Mouse (Mus musculus) liver, adult (tissue): Measurements from ENCODE around the gene B4galnt2.

Experiments used
- GATA4 ChIP-seq: IDR thresholded peaks from 2 replicates; pipeline ENCODE4 v1.6.1; 2014; ENCODE audit warnings: mild to moderate bottlenecking, low read length; ENCODE audit not compliant: insufficient replicate concordance

B4galnt2 gene

GRCm38 (mm10) chr11:95835832-95836231 lies 78.9 kb downstream of the B4galnt2 start:
- no peak for TF ChIP-seq GATA4

DNA sequence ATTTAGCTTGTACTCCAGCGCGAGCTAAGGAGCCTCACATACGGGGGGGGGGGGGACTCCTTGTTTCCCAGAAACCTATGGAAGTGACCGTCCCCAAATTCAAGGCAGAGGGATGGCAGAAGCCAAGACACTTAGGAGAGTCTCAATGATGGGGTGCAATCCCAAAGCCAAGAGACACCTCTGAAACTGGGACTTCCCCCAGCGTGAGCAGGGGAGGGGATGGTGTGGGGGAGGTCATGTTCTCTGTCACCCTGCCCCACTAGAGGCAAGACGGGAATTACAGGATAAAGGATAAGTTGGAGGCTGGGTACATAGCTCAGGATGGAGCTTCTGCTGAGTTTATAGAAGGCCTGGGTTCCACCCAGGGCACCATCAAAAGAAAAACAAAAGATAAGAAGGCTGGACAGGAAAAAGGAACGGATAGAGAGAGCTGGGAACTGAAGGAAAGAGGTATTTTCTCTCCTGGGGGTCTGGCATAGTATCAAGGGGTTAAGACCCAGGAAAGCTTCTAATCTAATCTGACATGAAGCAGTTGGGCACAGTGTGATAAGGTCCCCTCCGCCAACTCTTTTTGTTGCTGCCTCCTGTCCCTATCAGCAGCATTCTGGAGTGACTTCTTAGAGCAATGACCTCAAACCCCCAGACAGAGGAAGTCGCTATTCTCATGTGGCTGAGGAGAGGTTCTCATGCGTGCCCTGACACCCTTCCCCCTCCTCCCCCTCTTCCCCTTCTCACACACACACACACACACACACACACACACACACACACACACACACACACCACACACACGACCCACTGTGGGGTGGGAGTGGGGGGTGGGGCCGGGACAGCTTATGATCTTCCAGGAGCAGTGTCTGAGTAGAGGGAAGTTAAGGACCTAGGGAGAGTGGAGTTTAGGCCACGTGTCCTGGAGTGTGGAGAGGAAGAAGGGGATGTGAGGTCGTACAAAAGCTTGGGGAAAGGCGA lies 79.7 kb downstream of the B4galnt2 start:
- TF ChIP-seq GATA4, result peak; percentile 97

GRCm38 (mm10) chr11:95834143-95834667 lies 80.5 kb downstream of the B4galnt2 start:
- TF ChIP-seq GATA4, result no peak

DNA sequence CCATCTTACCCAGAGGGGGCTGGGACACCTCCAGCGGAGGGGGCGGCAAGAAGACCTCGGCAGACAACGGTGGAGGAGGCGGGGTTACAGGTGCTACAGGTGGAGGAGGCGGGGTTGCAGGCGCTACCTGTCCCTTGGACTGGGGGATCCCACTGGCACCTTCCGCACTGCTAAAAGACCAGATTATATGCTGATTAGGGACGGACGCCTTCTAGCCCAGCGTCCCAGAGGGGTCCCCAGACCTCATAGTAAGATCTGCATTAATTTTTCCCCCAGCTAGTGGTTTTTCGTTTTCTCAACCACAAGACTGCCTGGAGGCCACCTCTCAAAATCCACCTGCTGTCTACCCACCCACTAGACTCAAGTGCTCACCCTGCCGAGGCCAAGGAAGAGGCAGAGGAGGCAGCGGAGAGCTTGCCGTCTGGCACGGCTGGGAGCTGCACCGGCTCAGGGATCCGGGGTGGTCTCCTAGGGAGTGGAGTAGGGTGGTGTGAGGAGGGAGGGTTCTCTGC lies 81.0 kb downstream of the B4galnt2 start:
- TF ChIP-seq GATA4, result no peak

DNA sequence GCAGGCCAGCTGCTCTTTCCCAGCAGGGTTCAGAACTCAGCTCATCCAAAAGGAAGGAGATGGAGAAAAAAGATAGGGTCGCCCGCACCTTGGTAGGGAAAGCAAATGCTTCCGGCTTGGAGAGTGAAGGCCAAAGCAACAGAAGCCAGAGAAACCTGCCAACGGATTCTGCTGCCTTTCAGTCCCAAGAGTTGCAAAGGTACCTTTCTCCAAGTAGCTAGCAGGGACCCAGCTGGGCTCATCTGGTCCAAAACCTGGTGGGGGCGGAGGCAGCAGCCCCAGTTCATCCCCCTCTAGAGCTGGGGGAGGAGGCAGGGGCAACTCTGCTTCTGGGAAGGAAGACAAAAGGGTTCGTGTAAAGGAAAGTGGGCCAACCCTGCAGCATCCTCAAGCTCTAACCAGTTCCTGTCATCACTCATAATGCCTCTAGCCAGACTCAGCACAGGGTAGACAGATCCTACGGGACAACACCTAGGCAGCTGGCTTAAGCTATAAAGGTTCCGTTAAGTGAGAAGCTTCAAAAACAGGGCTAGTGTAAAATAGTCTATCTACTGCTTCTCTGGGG lies 81.6 kb downstream of the B4galnt2 start:
- no peak for TF ChIP-seq GATA4

DNA sequence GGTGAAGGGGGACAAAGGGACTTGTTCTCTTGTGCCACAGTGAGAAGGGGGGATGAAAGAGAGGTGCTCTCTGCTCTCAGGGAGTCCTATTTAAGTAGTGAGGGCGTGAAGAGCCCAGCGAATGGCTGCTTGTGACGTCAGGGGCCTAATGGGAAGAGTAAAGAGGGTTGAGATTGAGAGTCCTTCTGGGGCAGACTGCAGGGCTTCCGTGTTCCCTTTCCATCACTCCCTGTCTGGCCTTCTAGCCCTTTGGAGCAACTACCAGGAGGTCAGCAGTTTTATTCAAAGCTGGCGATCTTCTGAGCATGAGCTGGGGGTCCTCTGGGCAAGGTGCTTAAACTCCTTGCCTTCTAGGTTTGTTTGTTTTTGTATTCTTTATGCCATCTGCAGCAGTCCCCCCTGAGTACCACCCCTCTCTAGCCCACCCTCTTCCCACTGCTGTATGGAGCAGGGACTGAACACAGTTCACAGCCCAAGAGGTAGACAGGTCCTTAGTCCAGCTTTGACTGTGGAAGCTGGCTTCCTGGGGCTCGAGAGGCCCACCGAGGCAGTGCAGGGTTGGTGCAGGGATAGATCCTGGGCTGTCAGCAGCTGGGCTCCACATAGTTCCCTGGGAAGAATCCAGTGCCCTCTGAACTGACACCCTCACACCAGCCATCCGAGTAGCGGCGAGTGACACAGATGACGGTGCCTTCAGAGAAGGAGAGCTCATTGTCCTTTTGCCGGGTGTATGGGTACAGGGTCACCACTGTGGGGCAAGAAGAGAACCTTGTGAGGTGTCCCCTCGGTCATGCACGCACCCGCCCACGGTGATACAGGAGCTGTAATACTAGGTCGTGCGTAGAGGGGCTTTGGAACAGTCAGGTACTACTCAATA lies 82.3 kb downstream of the B4galnt2 start:
- TF ChIP-seq GATA4, result no peak

GRCm38 (mm10) chr11:95831641-95832040 lies 83.0 kb downstream of the B4galnt2 start:
- TF ChIP-seq GATA4, result no peak

DNA sequence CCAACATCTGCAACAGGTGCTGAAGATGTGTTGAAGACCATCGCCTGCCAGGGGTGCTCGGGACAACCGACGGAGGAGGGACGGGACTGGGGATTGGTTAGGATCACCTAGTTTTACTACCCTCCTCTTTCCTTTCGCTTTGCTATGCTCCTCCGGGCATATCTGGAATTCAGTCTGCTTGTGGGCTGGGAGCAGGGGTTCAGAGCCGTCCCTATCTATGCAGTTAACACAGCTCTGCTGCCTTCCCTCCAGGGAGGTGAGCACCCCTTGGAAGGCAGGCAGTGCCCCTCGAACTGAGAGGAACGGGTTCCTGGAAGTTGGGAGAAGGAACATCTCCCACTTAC lies 83.4 kb downstream of the B4galnt2 start:
- TF ChIP-seq GATA4, result no peak

- no peak for TF ChIP-seq GATA4
Observed at GRCm38 (mm10) chr11:95830411-95831275, 84.0 kb downstream of the B4galnt2 start.

- TF ChIP-seq GATA4, result no peak
Observed at GRCm38 (mm10) chr11:95829526-95830050, 85.1 kb downstream of the B4galnt2 start.

DNA sequence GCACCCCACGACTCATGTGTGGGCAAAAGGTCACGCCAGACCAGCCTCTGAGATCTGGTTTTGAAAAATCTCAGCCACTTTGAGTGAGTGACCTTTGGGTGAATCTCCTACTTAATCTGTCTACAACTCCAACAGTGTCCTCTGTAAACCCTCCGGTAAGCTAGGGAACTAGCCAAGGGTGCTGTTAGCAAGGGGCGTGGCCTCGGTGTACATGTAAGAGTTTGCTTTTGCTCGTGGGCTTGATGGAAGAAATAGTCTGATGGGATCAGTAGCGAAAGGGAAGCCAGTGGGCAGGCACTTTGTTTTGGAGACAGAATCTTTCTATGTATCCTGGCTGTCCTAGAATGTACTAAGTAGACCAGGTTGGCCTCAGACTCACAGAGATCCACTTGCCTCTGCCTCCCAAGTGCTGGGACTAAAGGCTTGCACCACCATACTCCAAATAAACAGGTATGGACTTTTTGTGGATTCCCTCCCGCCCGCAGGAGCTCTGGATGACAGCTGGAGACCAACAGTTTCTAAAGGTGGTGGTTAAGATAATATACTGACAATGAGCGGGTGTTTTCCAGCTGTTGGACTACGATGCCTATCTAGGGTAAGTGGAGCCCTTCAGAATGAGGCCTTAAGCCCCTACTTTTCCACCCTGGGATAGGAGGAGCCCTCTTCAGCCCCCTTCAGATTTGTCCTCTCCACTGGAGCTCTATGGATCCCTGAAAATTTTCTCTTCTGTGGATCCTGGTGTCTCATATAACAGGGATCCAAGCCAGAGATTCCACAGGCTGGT lies 86.3 kb downstream of the B4galnt2 start:
- no peak for TF ChIP-seq GATA4

- no peak for TF ChIP-seq GATA4
Observed at GRCm38 (mm10) chr11:95827464-95828085, 87.1 kb downstream of the B4galnt2 start.

GRCm38 (mm10) chr11:95827168-95827447 lies 87.6 kb downstream of the B4galnt2 start:
- TF ChIP-seq GATA4, result peak; percentile 29; the same call in 1 of the 2 replicates
